Mouse (Mus musculus) neural tube, embryonic 14.5 days (tissue): ENCODE data around the gene Fignl2. TPM values are rescaled to one million over a fixed set of nuclear protein-coding genes. Genes with fewer than 3 reads are reported as not detected.

ENCODE experiments used
- ATAC-seq: fragments of 200-750 bp; cut with Nextera tagmentation; 2 replicates; pipeline ENCODE4 v1.8.0; 2017; ENCODE audit warnings: low read depth, mild to moderate bottlenecking, moderate TSS enrichment, moderate library complexity
- H3K27ac ChIP-seq: fragments of 300-500 bp; sonication (generic); 2 replicates; pipeline ENCODE4 v1.5.1; 2014; ENCODE audit warnings: low read depth, mild to moderate bottlenecking, control low read depth, low read length, moderate library complexity, mixed read lengths
- H3K27me3 ChIP-seq: fragments of 300-500 bp; sonication (generic); 2 replicates; pipeline ENCODE4 v1.6.1; 2014; ENCODE audit warnings: low read length; ENCODE audit not compliant: control insufficient read depth, insufficient read depth
- H3K36me3 ChIP-seq: fragments of 300-500 bp; sonication (generic); 2 replicates; pipeline ENCODE4 v1.6.1; 2014; ENCODE audit warnings: low read length, mixed read lengths; ENCODE audit not compliant: control insufficient read depth, insufficient read depth
- H3K4me1 ChIP-seq: fragments of 300-500 bp; sonication (generic); 2 replicates; pipeline ENCODE4 v1.6.1; 2014; ENCODE audit warnings: low read length; ENCODE audit not compliant: control insufficient read depth, insufficient read depth
- H3K4me2 ChIP-seq: fragments of 300-500 bp; sonication (generic); 2 replicates; pipeline ENCODE4 v1.6.1; 2014; ENCODE audit warnings: mild to moderate bottlenecking, low read depth, low read length, control low read depth
- H3K4me3 ChIP-seq: fragments of 300-500 bp; sonication (generic); 2 replicates; pipeline ENCODE4 v1.5.1; 2014; ENCODE audit warnings: low read depth, low read length, control low read depth, mixed read lengths
- H3K9ac ChIP-seq: fragments of 300-500 bp; sonication (generic); replicated peaks from 2 replicates; pipeline ENCODE4 v1.6.1; 2014; ENCODE audit warnings: low read depth, mild to moderate bottlenecking, control low read depth, low read length, mixed read lengths
- H3K9me3 ChIP-seq: fragments of 300-500 bp; sonication (generic); 2 replicates; pipeline ENCODE4 v1.6.1; 2016; ENCODE audit warnings: low read length; ENCODE audit not compliant: control insufficient read depth
- WGBS: fragments of 180-500 bp; shearing (Covaris S2); extraction: QIAGEN DNeasy Blood & Tissue Kit; methylation state at CpG from one replicate; pipeline ENCODE4 v1.1.7; 2014; 5-methylcytosine and 5-hydroxymethylcytosine counted together
- polyA plus RNA-seq: library from polyadenylated mRNA; unstranded; fragments of >200 nt; fragmentation: Nextera tagmentation; extraction: Ambion mirVana; gene quantifications from 2 replicates; pipeline ENCODE4 v1.2.1, GENCODE M21; 2014

The Fignl2 gene
- polyA plus RNA-seq, 1 experiment from 2014 or later, result 0.12 TPM

DNA sequence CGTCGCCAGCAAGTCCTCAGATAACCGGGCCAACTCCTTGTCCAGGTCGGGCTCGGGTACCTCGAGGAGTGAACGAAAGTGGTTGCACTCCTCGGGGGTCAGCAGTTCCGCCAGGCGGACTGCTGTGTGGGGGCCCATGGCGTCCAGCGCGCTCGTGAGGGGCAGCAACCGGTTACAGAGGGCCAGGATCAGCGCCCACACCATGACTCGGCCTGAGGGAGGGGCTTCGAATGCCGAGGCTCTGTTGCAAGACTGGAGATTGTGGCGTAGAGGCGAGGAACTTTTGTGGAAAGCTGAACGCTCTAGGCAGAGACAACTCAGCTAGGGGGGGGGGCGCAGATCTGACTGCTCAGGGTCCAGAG is 31.2 kb downstream of the Fignl2 start, which contains the start of gene Gm47841:
TSS of gene Gm47841 (minus strand) at position 204 of the 362 bp plus-strand sequence.
- H3K4me3 ChIP-seq, result peak within 1 kb of the TSS; percentile 45
- H3K9me3 ChIP-seq, result no peaks in the 10 kb centered on the region
- ATAC-seq, result peak; percentile 25; the same call in 1 of the 2 replicates
- peaks cover 26% of the 10 kb centered on the region for H3K27me3 ChIP-seq
- no peaks in the 10 kb centered on the region for H3K36me3 ChIP-seq
- peak within 1 kb of the TSS; percentile 96 for H3K4me2 ChIP-seq
- no peak within 1 kb of the TSS for H3K27ac ChIP-seq
- H3K9ac ChIP-seq, result peak within 1 kb of the TSS; percentile 60
- WGBS, result 2% methylated on average over 23 of the region's 23 CpGs
- peaks cover 14% of the 10 kb centered on the region; the same call in 1 of the 2 replicates for H3K4me1 ChIP-seq

- Histone ChIP-seq H3K27me3 (peaks cover 26% of the 10 kb centered on the region), H3K4me2 (peak overlapping the region; percentile 96), H3K9ac (peak overlapping the region; percentile 60), H3K9me3 (no peaks in the 10 kb centered on the region), H3K4me3 (peak overlapping the region; percentile 45), H3K36me3 (no peaks in the 10 kb centered on the region), H3K4me1 (peaks cover 14% of the 10 kb centered on the region; the same call in 1 of the 2 replicates), H3K27ac (no peak overlapping the region)
- peak; percentile 51 for ATAC-seq
- under 1% methylated on average over 59 of the region's 77 CpGs for WGBS
These were observed 31.7 kb downstream of the Fignl2 start for GRCm38 (mm10) chr15:101046527-101047193.

GRCm38 (mm10) chr15:101046039-101046526 is 32.3 kb downstream of the Fignl2 start:
- Histone ChIP-seq H3K9ac (peak overlapping the region; percentile 60), H3K27ac (no peak overlapping the region), H3K36me3 (no peaks in the 10 kb centered on the region), H3K4me1 (peaks cover 14% of the 10 kb centered on the region; the same call in 1 of the 2 replicates), H3K27me3 (peaks cover 26% of the 10 kb centered on the region), H3K4me2 (peak overlapping the region; percentile 96), H3K9me3 (no peaks in the 10 kb centered on the region), H3K4me3 (peak overlapping the region; percentile 45)
- ATAC-seq, result peak; percentile 35; the same call in 1 of the 2 replicates
- WGBS, result 1% methylated on average over 39 of the region's 43 CpGs

DNA sequence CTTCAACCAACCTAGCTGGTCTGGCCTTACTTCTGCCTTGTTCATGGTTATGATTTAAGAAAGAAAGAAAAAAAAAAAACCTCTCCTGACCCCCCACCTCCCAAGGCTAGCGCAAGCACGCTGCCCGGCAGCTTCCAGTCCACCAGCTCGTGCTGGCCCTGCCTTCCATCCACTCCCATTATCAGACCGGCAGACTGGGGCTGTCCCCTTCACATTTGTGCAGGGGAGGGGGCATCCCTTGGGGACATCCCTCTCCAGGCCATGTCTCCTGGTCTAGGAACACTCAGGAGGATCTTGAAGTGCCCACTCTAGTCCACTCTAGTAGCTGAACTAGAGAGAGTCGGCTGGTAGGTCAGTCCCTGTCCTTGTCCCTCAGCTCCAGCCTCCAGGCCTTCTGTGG is 33.8 kb downstream of the Fignl2 start:
- no peak overlapping the region for H3K9ac ChIP-seq
- ATAC-seq, result no peak
- 59% methylated on average over 6 of the region's 6 CpGs for WGBS
- H3K27ac ChIP-seq, result no peak overlapping the region
- H3K9me3 ChIP-seq, result no peaks in the 10 kb centered on the region
- H3K27me3 ChIP-seq, result peaks cover 26% of the 10 kb centered on the region
- H3K36me3 ChIP-seq, result peaks cover 7% of the 10 kb centered on the region; the same call in 1 of the 2 replicates
- H3K4me3 ChIP-seq, result no peak overlapping the region
- H3K4me2 ChIP-seq, result no peak overlapping the region
- peaks cover 14% of the 10 kb centered on the region; the same call in 1 of the 2 replicates for H3K4me1 ChIP-seq

GRCm38 (mm10) chr15:101042613-101043012 is 35.8 kb downstream of the Fignl2 start:
- WGBS, result 28% methylated on average over 6 of the region's 6 CpGs
- ATAC-seq, result no peak

DNA sequence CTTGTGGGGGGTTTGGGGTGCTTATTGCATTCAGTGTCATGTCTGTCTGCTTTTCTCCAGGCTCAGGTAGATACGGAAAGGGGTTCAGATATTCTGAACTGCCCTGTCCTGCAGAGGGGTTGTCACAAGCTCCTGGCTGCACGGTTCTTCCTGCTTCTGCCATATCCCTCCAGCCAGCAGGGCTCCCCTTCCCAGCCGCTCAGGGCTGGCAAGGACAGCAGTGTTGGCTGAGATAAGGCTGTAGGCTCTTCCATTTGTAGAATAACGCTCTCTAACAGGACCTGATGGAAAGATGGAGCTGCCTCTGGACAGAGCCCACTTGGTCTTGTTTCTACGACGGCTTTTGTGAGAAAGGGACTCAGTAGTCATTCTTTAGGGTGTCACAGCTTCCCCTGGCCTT is 36.4 kb downstream of the Fignl2 start:
- H3K27me3 ChIP-seq, result peaks cover 20% of the 10 kb centered on the region
- H3K27ac ChIP-seq, result no peak overlapping the region
- ATAC-seq, result no peak
- H3K4me3 ChIP-seq, result no peak overlapping the region
- peaks cover 12% of the 10 kb centered on the region; the same call in 1 of the 2 replicates for H3K36me3 ChIP-seq
- no peak overlapping the region for H3K9ac ChIP-seq
- no peaks in the 10 kb centered on the region for H3K9me3 ChIP-seq
- 72% methylated on average over 6 of the region's 6 CpGs for WGBS
- H3K4me2 ChIP-seq, result no peak overlapping the region
- H3K4me1 ChIP-seq, result peaks cover 10% of the 10 kb centered on the region; the same call in 1 of the 2 replicates

More at GRCm38 (mm10) chr15:101042613-101043012, 35.8 kb downstream of the Fignl2 start:
- peaks cover 14% of the 10 kb centered on the region; the same call in 1 of the 2 replicates for H3K4me1 ChIP-seq
- no peak overlapping the region for H3K4me2 ChIP-seq
- no peak overlapping the region for H3K27ac ChIP-seq
- peaks cover 12% of the 10 kb centered on the region; the same call in 1 of the 2 replicates for H3K36me3 ChIP-seq
- no peak overlapping the region for H3K4me3 ChIP-seq
- peaks cover 26% of the 10 kb centered on the region for H3K27me3 ChIP-seq
- no peak overlapping the region for H3K9ac ChIP-seq
- H3K9me3 ChIP-seq, result no peaks in the 10 kb centered on the region

GRCm38 (mm10) chr15:101039651-101040050 is 38.7 kb downstream of the Fignl2 start:
- no peak for ATAC-seq
- H3K27ac ChIP-seq, result no peak overlapping the region
- H3K4me3 ChIP-seq, result no peak overlapping the region
- H3K9ac ChIP-seq, result no peak overlapping the region
- no peaks in the 10 kb centered on the region for H3K9me3 ChIP-seq
- no peak overlapping the region for H3K4me2 ChIP-seq
- no peaks in the 10 kb centered on the region for H3K4me1 ChIP-seq
- peaks cover 12% of the 10 kb centered on the region; the same call in 1 of the 2 replicates for H3K36me3 ChIP-seq
- no peaks in the 10 kb centered on the region for H3K27me3 ChIP-seq
- 50% methylated on average over 17 of the region's 17 CpGs for WGBS

GRCm38 (mm10) chr15:101028960-101029359 is 49.4 kb downstream of the Fignl2 start:
- Histone ChIP-seq H3K9ac (no peak overlapping the region), H3K9me3 (no peaks in the 10 kb centered on the region), H3K27me3 (no peaks in the 10 kb centered on the region), H3K4me2 (no peak overlapping the region), H3K4me1 (no peaks in the 10 kb centered on the region), H3K4me3 (no peak overlapping the region), H3K36me3 (0 out of 2 replicates have a peak, but pooled peaks cover 8% of the 10 kb centered on the region), H3K27ac (no peak overlapping the region)
- WGBS, result 63% methylated on average over 2 of the region's 2 CpGs
- no peak for ATAC-seq

DNA sequence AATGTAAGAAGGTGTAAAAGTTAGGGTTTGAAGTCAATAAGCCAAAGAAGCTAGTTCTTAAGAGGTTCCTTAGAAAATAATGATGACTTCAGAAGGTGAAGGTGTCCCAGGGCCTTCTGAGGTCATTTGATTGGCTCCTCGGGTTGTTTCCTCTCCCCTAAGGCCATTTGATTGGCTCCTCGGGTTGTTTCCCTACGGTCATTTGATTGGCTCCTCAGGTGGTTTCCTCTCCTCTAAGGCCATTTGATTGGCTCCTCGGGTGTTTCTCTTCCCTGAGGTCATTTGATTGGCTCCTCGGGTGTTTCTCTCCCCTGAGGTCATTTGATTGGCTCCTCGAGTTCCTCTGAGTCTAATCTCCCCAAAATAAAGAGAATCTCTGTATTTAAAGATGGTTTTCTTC is 67.0 kb downstream of the Fignl2 start:
- Histone ChIP-seq H3K4me2 (no peak overlapping the region), H3K4me3 (no peak overlapping the region), H3K4me1 (no peaks in the 10 kb centered on the region), H3K9me3 (no peaks in the 10 kb centered on the region), H3K9ac (no peak overlapping the region), H3K27me3 (no peaks in the 10 kb centered on the region), H3K36me3 (peaks cover 12% of the 10 kb centered on the region; the same call in 1 of the 2 replicates), H3K27ac (no peak overlapping the region)
- 87% methylated on average over 6 of the region's 6 CpGs for WGBS
- no peak for ATAC-seq
